Mouse (Mus musculus) neural tube, embryonic 14.5 days (tissue): ENCODE data around the gene Rin3. TPM values are rescaled to one million over a fixed set of nuclear protein-coding genes. Genes with fewer than 3 reads are reported as not detected.

Source experiments
- ATAC-seq: fragments of 200-750 bp; cut with Nextera tagmentation; 2 replicates; pipeline ENCODE4 v1.8.0; 2017; ENCODE audit warnings: low read depth, mild to moderate bottlenecking, moderate TSS enrichment, moderate library complexity
- H3K27ac ChIP-seq: fragments of 300-500 bp; sonication (generic); 2 replicates; pipeline ENCODE4 v1.5.1; 2014; ENCODE audit warnings: low read depth, mild to moderate bottlenecking, control low read depth, low read length, moderate library complexity, mixed read lengths
- H3K27me3 ChIP-seq: fragments of 300-500 bp; sonication (generic); 2 replicates; pipeline ENCODE4 v1.6.1; 2014; ENCODE audit warnings: low read length; ENCODE audit not compliant: control insufficient read depth, insufficient read depth
- H3K36me3 ChIP-seq: fragments of 300-500 bp; sonication (generic); 2 replicates; pipeline ENCODE4 v1.6.1; 2014; ENCODE audit warnings: low read length, mixed read lengths; ENCODE audit not compliant: control insufficient read depth, insufficient read depth
- H3K4me1 ChIP-seq: fragments of 300-500 bp; sonication (generic); 2 replicates; pipeline ENCODE4 v1.6.1; 2014; ENCODE audit warnings: low read length; ENCODE audit not compliant: control insufficient read depth, insufficient read depth
- H3K4me2 ChIP-seq: fragments of 300-500 bp; sonication (generic); 2 replicates; pipeline ENCODE4 v1.6.1; 2014; ENCODE audit warnings: mild to moderate bottlenecking, low read depth, low read length, control low read depth
- H3K4me3 ChIP-seq: fragments of 300-500 bp; sonication (generic); 2 replicates; pipeline ENCODE4 v1.5.1; 2014; ENCODE audit warnings: low read depth, low read length, control low read depth, mixed read lengths
- H3K9ac ChIP-seq: fragments of 300-500 bp; sonication (generic); replicated peaks from 2 replicates; pipeline ENCODE4 v1.6.1; 2014; ENCODE audit warnings: low read depth, mild to moderate bottlenecking, control low read depth, low read length, mixed read lengths
- H3K9me3 ChIP-seq: fragments of 300-500 bp; sonication (generic); 2 replicates; pipeline ENCODE4 v1.6.1; 2016; ENCODE audit warnings: low read length; ENCODE audit not compliant: control insufficient read depth
- WGBS: fragments of 180-500 bp; shearing (Covaris S2); extraction: QIAGEN DNeasy Blood & Tissue Kit; methylation state at CpG from one replicate; pipeline ENCODE4 v1.1.7; 2014; 5-methylcytosine and 5-hydroxymethylcytosine counted together
- polyA plus RNA-seq: library from polyadenylated mRNA; unstranded; fragments of >200 nt; fragmentation: Nextera tagmentation; extraction: Ambion mirVana; gene quantifications from 2 replicates; pipeline ENCODE4 v1.2.1, GENCODE M21; 2014

Rin3 gene
- polyA plus RNA-seq: 0.95 and 3.3 TPM in 2 replicates

GRCm38 (mm10) chr12:102282763-102283482 lies at the start of gene Rin3:
TSS of gene Rin3 (plus strand) at chr12:102283048.
- peak; percentile 67 for ATAC-seq
- peak within 1 kb of the TSS; percentile 50 for H3K27ac ChIP-seq
- peaks cover 8% of the 10 kb centered on the region for H3K4me1 ChIP-seq
- no peaks in the 10 kb centered on the region for H3K9me3 ChIP-seq
- peak within 1 kb of the TSS; percentile 98 for H3K4me2 ChIP-seq
- no peaks in the 10 kb centered on the region for H3K27me3 ChIP-seq
- peak within 1 kb of the TSS; percentile 52 for H3K4me3 ChIP-seq
- H3K9ac ChIP-seq: peak within 1 kb of the TSS; percentile 59
- under 1% methylated on average over 75 of the region's 75 CpGs for WGBS
- no peaks in the 10 kb centered on the region for H3K36me3 ChIP-seq

GRCm38 (mm10) chr12:102235551-102235950 lies 47.3 kb upstream of the Rin3 start:
- H3K27me3 ChIP-seq: no peaks in the 10 kb centered on the region
- no peaks in the 10 kb centered on the region for H3K36me3 ChIP-seq
- no peak overlapping the region for H3K9ac ChIP-seq
- H3K4me3 ChIP-seq: no peak overlapping the region
- ATAC-seq: no peak
- no peaks in the 10 kb centered on the region for H3K4me1 ChIP-seq
- no peak overlapping the region for H3K27ac ChIP-seq
- no peak overlapping the region for H3K4me2 ChIP-seq
- H3K9me3 ChIP-seq: no peaks in the 10 kb centered on the region
- 73% methylated on average over 3 of the region's 3 CpGs for WGBS

GRCm38 (mm10) chr12:102236317-102236716 lies 46.5 kb upstream of the Rin3 start:
- Histone ChIP-seq H3K4me3 (no peak overlapping the region), H3K9me3 (no peaks in the 10 kb centered on the region), H3K27ac (no peak overlapping the region), H3K4me1 (no peaks in the 10 kb centered on the region), H3K36me3 (no peaks in the 10 kb centered on the region), H3K9ac (no peak overlapping the region), H3K4me2 (no peak overlapping the region), H3K27me3 (no peaks in the 10 kb centered on the region)
- WGBS: 58% methylated on average over 6 of the region's 6 CpGs
- no peak for ATAC-seq

GRCm38 (mm10) chr12:102242076-102242722 lies 40.6 kb upstream of the Rin3 start:
- WGBS: 59% methylated on average over 6 of the region's 6 CpGs
- peak; percentile 24; the same call in 1 of the 2 replicates for ATAC-seq
- no peak overlapping the region for H3K9ac ChIP-seq
- H3K27ac ChIP-seq: no peak overlapping the region
- no peaks in the 10 kb centered on the region for H3K9me3 ChIP-seq
- no peak overlapping the region for H3K4me3 ChIP-seq
- no peaks in the 10 kb centered on the region for H3K4me1 ChIP-seq
- H3K4me2 ChIP-seq: no peak overlapping the region
- H3K27me3 ChIP-seq: no peaks in the 10 kb centered on the region
- no peaks in the 10 kb centered on the region for H3K36me3 ChIP-seq

GRCm38 (mm10) chr12:102243915-102244314 lies 38.9 kb upstream of the Rin3 start:
- WGBS: 58% methylated on average over 1 of the region's 1 CpGs
- no peak overlapping the region for H3K4me2 ChIP-seq
- H3K9me3 ChIP-seq: no peaks in the 10 kb centered on the region

GRCm38 (mm10) chr12:102246226-102246625 lies 36.6 kb upstream of the Rin3 start:
- no peak for ATAC-seq
- H3K4me1 ChIP-seq: 0 out of 2 replicates have a peak, but pooled peaks cover 3% of the 10 kb centered on the region
- WGBS: 88% methylated on average over 5 of the region's 5 CpGs
- H3K9ac ChIP-seq: no peak overlapping the region
- no peak overlapping the region for H3K4me3 ChIP-seq
- H3K36me3 ChIP-seq: no peaks in the 10 kb centered on the region
- H3K4me2 ChIP-seq: no peak overlapping the region
- no peaks in the 10 kb centered on the region for H3K9me3 ChIP-seq
- H3K27me3 ChIP-seq: no peaks in the 10 kb centered on the region
- H3K27ac ChIP-seq: no peak overlapping the region

More at GRCm38 (mm10) chr12:102243915-102244314, 38.9 kb upstream of the Rin3 start:
- Histone ChIP-seq H3K4me3 (no peak overlapping the region), H3K9ac (no peak overlapping the region), H3K27ac (no peak overlapping the region), H3K4me1 (no peaks in the 10 kb centered on the region), H3K27me3 (no peaks in the 10 kb centered on the region), H3K36me3 (no peaks in the 10 kb centered on the region)
- ATAC-seq: no peak

- no peak for ATAC-seq
Observed at GRCm38 (mm10) chr12:102248104-102248503, 34.7 kb upstream of the Rin3 start.

GRCm38 (mm10) chr12:102250316-102250715 lies 32.5 kb upstream of the Rin3 start:
- Histone ChIP-seq H3K4me1 (0 out of 2 replicates have a peak, but pooled peaks cover 3% of the 10 kb centered on the region), H3K36me3 (no peaks in the 10 kb centered on the region), H3K9me3 (no peaks in the 10 kb centered on the region), H3K4me3 (no peak overlapping the region), H3K27ac (no peak overlapping the region), H3K4me2 (no peak overlapping the region), H3K9ac (no peak overlapping the region), H3K27me3 (no peaks in the 10 kb centered on the region)
- ATAC-seq: no peak
- WGBS: 77% methylated on average over 4 of the region's 4 CpGs

More at GRCm38 (mm10) chr12:102248104-102248503, 34.7 kb upstream of the Rin3 start:
- Histone ChIP-seq H3K4me2 (no peak overlapping the region), H3K36me3 (no peaks in the 10 kb centered on the region), H3K27me3 (no peaks in the 10 kb centered on the region), H3K27ac (no peak overlapping the region), H3K9ac (no peak overlapping the region), H3K4me3 (no peak overlapping the region), H3K9me3 (no peaks in the 10 kb centered on the region), H3K4me1 (0 out of 2 replicates have a peak, but pooled peaks cover 3% of the 10 kb centered on the region)
- 95% methylated on average over 6 of the region's 6 CpGs for WGBS

GRCm38 (mm10) chr12:102251070-102251469 lies 31.8 kb upstream of the Rin3 start:
- Histone ChIP-seq H3K9me3 (no peaks in the 10 kb centered on the region), H3K27ac (no peak overlapping the region), H3K4me3 (no peak overlapping the region), H3K36me3 (no peaks in the 10 kb centered on the region), H3K4me1 (0 out of 2 replicates have a peak, but pooled peaks cover 3% of the 10 kb centered on the region), H3K9ac (no peak overlapping the region), H3K27me3 (no peaks in the 10 kb centered on the region), H3K4me2 (no peak overlapping the region)
- 67% methylated on average over 3 of the region's 3 CpGs for WGBS
- ATAC-seq: no peak
